Mouse (Mus musculus): Measurements from ENCODE around the gene Kcna10.

DNA sequence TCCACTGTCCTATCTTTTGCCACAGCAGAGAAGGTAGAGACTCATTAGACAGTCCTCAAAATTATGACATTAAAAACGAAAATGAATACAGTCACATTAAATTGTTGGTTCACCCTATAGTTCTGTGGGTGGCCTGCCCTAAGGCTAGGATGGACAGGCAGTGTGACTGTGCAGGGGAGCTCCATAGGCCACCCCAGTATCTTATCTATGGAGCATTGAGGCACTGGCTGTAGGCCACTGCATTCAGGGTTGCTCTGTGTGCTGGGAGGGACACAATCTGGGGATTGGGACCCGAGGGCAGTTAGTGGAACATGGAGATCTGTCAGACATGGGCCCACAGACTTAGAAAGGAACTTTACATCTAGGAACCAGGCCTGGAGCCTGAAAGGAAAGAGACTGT lies 51.1 kb downstream of the Kcna10 start:
- TF ChIP-seq CTCF (IDR thresholded peaks at IDR 0.05; ENCODE audit: control insufficient read depth, insufficient read depth, insufficient read length): no peak
- no peak for TF ChIP-seq USF1 (IDR thresholded peaks at IDR 0.05; ENCODE audit: low read depth)
- no peak for TF ChIP-seq MAX (IDR thresholded peaks at IDR 0.05)
- no peak for TF ChIP-seq CEBPB (IDR thresholded peaks at IDR 0.05; ENCODE audit: low read depth)
- TF ChIP-seq MYOD1 (IDR thresholded peaks at IDR 0.05; ENCODE audit: control insufficient read depth, insufficient read length, low read depth): no peak
- no peak for TF ChIP-seq MYOG (IDR thresholded peaks at IDR 0.05; ENCODE audit: control insufficient read depth, extremely low read depth, insufficient read length)
